Mouse (Mus musculus): ENCODE results near the gene Snn.

The Snn gene

GRCm38 (mm10) chr16:11043239-11043638 lies 17.5 kb upstream of the Snn start:
- in situ Hi-C loops (cut with MboI; ENCODE audit: unreplicated experiment in 2 of 2): loop anchor here in 1 of 2 experiments (5.0 kb wide), 1 partner anchor 49 kb away; no protein-coding TSS in a partner anchor

DNA sequence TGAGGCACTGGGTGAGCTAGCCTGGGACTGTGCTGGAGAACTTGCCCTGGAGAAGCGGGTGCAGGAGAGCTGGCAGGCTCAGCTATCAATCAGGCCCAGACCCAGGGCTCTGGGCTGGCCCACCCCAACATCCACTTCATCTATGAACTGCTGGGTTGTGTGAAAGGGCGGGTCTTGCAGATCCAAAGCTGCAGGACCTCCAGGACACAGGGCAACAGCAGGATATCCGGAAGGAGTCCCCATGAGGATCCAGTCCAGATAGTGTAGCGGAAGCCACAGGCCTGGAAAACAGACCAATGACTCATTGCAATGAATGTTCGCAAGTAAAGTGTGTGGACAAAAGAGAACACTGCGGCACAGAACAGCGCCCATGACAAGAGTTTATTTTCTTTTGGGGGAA lies 14.3 kb upstream of the Snn start:
- in situ Hi-C loops (cut with MboI; ENCODE audit: unreplicated experiment in 2 of 2): no loop called here

DNA sequence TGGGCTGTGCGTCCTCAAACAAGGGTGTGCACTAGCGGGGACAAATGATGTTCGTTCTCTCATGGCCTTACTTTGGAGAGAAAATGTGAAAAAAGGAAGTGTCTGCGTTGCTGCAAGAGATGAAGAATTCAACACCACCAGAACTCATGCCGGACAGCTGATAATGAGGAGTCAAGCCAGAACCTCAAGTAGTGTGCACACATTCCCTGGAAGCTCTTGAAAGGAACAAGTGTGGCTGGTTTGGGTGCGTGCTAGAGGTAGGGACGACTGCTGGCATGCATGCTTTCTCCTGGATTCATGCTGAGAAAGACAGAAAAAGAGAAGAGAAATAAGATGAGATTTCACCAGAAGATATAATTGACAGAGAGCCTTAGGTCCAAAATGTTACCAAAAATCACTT lies 13.6 kb upstream of the Snn start:
- in situ Hi-C loops (cut with MboI; ENCODE audit: unreplicated experiment in 2 of 2): no loop called here

DNA sequence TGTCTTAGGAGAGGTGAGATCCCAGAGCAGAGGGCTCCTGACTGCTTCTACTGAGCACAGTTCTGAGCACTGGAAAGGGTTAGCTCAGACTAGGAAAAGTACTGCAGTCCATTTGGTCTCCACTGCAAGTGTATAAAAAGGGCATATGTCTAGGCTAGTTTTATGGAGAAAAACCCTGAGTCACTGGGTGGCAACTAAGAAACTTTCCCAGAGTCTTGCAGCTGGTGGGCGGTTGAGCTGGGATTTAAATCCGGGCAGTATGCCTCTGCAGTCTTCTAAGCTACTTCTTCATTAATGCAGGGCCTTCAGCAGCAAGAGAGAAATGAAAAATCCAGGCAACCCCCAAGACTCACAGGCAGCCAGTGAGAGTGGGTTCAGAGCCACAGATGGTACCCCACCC lies 10.5 kb upstream of the Snn start:
- in situ Hi-C loops (cut with MboI; ENCODE audit: unreplicated experiment in 2 of 2): no loop called here

- in situ Hi-C loops (cut with MboI; ENCODE audit: unreplicated experiment in 2 of 2): no loop called here
Measured at GRCm38 (mm10) chr16:11051134-11051533, 9.6 kb upstream of the Snn start.

DNA sequence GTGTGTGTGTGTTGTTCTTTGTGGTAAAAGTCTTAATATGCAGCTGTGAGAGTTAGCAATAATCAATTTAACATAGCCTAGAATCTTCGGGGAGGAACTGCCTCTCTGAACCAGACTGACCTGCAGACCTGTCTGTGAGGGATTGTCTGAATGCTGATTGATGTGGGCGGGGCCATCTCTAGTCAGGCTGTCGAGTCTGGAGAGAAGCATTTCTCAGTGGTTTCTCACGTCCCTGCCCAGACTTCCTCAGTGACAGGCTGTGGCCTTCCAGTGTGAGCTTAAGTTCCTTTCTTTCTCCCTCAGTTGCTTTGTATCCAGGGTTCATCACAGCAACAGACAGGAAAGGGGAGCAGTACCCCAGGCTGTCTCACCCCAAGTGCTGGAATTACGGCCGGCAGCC lies 6.3 kb upstream of the Snn start:
- in situ Hi-C loops (cut with MboI; ENCODE audit: unreplicated experiment in 2 of 2): no loop called here

DNA sequence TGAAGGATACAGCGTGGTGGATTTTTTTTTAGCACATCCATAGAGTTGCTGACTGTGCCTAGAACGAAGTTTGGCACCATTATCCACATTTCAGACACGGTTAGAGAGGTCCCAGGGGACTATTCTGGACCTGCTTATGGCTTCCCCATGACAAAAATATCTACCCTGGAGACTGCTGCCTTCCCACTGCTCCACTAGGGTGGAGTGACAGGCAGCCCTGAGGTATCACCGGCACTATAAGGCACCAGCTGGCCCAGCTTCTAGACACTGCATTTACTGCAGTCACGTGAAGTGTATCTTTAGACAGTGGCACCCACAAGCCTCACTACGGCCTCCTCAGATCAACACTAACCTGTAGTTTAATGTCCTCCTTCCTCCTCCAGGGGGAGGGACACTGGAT lies 5.9 kb upstream of the Snn start:
- in situ Hi-C loops (cut with MboI; ENCODE audit: unreplicated experiment in 2 of 2): no loop called here

- in situ Hi-C loops (cut with MboI; ENCODE audit: unreplicated experiment in 2 of 2): no loop called here
Measured at GRCm38 (mm10) chr16:11055916-11056315, 4.8 kb upstream of the Snn start.

GRCm38 (mm10) chr16:11062794-11063721 lies 2.3 kb downstream of the Snn start:
- in situ Hi-C loops (cut with MboI; ENCODE audit: unreplicated experiment in 2 of 2): no loop called here

DNA sequence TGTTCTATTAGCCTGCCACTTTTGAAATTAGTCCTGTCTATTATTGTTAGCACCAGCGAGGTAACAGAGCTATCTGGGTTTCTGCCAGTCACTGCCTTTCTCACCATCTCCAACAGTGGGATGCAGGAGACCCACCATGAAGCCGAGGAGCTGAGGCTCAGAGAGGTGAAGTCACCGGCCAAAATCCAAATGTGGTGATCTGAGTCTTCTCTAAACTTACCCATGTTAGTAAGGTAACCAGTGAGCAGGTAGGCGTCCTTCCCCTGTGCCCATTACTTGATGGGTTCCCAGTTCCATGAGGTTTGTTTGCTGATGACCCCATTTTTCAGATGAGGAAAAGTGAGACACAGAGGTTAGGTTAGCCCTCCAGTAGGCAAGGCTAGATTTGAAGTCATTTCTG lies 3.6 kb downstream of the Snn start:
- in situ Hi-C loops (cut with MboI; ENCODE audit: unreplicated experiment in 2 of 2): no loop called here

DNA sequence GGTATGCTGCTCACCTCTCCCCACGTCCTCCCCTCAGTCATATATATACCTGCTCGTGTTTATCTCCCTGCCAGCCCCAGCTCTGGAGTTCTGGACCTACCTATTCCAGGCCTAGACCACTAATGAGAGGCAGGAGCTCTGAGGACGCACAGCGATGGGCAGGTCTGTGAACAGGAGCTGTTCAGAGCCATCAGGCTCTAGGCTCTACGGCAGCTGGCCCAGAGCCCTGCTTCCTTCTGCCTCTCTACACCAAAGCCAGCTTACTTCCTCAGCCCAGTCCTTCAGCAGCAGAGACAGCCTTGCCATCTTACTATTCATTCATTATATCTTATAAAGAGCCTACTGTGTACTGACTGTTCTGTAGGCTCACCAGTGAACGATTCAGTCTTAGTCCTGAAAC lies 4.0 kb downstream of the Snn start:
- in situ Hi-C loops (cut with MboI; ENCODE audit: unreplicated experiment in 2 of 2): no loop called here

GRCm38 (mm10) chr16:11065431-11065830 lies 4.7 kb downstream of the Snn start:
- in situ Hi-C loops (cut with MboI; ENCODE audit: unreplicated experiment in 2 of 2): no loop called here

DNA sequence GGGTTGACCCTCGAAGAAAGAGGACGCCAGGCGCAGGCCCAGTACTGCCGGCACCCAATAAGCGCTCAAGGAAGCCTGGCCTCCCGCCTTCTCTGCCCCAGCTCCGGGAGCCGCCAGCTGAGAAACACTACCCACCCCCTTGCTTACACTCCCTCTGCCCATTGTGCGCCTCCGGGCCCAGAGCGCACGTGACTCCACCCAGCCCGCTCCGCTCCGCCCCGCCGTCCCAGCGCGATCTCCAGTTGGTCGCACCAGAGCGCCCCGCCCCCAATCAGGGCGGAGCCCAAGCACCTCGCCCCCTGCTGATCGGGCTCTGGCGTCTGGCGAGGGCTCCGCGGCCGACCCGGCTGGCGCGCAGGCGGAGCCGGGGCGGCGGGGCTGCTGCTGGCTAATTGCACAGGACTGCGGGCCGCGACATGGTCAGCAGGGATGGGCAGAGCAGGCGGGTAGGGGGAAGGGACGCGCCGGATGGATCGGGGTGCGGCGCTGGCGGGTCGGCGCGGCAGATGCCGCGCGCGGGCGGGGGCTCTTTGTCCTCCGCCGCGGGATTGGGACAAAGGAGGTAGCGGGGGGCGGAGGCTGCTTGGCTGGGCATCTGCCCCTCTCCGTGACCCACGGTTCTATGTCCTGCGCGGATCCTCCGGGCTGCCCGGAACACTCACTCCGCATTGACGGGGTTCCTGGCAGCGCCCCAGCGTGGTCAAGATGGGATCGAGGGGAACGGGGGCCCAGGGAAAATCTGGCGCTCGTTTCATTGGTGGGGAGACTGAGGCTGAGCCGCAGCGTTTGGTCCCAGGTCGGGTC lies 5.5 kb downstream of the Snn start, which contains the start of gene Litaf:
Gene Litaf, minus strand, starts transcription at position 129 of the 804 bp plus-strand sequence.
- in situ Hi-C loops (cut with MboI; ENCODE audit: unreplicated experiment in 2 of 2): no loop called here

- in situ Hi-C loops (cut with MboI; ENCODE audit: unreplicated experiment in 2 of 2): no loop called here
Measured at GRCm38 (mm10) chr16:11066833-11067191, 6.1 kb downstream of the Snn start.

DNA sequence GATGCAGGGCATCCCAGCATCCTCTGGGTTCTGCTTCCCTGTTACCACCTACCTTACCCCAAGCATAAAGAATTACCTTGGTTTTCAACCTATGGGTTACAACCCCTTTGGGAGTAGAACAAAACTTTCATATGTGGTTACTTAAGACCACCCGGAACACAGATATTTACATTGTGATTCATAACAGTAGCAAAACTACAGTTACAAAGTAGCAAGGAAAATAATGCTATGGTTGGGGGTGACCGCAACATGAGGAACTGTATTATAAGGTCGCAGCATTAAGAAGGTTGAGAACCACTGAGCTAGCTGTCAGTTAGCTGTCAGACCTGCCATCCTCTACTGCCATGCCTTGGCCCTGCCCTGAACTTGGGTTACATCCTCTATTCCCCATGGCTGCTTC lies 7.9 kb downstream of the Snn start:
- in situ Hi-C loops (cut with MboI; ENCODE audit: unreplicated experiment in 2 of 2): no loop called here

DNA sequence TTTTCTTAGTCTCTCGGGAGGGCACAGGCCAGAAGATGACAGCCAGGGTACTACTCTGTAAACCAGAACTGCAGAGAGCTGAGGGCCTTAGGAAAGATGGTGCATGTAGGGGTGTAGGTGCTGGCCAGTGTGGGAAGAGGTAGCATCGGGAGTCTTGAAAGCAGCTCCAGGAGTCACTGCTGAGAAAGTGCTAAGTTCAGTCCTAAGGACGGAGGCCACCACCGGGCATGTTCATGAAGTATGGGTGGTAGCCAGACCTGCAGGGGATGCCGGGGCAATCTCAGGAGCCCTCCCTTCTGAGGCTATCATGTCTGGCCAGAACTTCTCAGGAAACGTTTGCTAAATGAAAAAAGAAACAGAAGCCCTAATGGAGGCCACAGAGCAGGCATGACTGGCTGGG lies 8.5 kb downstream of the Snn start:
- in situ Hi-C loops (cut with MboI; ENCODE audit: unreplicated experiment in 2 of 2): no loop called here

DNA sequence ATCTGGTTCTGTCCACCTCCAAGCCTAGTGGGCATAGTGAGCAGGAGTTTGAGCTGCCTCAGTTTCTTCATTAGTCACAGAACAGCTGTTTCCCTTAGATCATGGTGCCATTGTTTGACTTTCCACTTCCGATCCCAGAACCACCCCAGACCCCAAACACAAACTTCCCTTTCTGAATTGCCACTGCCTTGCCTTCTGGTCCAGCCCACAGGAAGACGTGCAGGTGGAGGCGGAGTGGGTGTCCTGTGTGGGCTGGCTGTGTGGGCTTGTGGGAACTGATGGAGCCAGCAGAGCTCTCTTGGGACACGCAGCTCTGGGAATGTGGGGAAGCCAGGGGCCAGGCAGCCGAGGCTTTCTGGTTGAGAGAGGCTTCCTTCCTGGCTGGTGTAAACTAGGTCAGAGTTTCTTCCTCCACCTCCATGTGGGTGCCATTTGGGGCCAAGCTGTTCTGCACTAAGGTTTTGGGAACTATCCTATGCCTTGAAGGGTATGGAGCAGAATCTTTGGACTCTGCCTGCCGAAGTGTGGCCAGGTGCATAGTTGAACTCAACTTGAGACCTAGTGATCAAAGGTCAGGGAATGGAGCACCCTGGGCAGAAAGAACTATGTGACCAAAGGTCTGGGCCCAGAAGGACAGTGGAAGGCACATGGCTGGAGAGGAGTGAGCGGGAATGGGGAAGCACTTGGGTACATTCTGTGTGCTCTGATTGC lies 9.1 kb downstream of the Snn start:
- in situ Hi-C loops (cut with MboI; ENCODE audit: unreplicated experiment in 2 of 2): no loop called here

GRCm38 (mm10) chr16:11071176-11071575 lies 10.4 kb downstream of the Snn start:
- in situ Hi-C loops (cut with MboI; ENCODE audit: unreplicated experiment in 2 of 2): no loop called here

DNA sequence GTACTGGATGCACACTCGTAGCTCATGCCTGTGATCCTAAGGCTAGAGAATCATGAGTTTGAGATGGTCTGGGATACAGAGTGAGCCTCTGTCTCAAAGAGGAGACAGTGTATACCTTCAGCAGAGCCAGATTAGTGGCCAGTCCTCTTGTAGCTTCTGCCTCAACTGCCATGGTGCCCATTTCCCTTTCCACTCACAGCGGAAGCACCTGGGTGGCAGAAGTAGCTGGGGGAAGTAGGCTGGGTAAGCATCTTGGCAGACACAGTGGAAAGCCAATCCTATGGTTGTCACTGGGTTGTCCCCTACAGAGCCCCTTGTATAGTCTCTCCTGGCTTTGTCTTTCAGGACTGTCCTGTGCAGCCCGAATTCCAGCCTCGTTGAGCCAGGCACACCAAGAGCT lies 11.1 kb downstream of the Snn start:
- in situ Hi-C loops (cut with MboI; ENCODE audit: unreplicated experiment in 2 of 2): no loop called here

- in situ Hi-C loops (cut with MboI; ENCODE audit: unreplicated experiment in 2 of 2): no loop called here
Measured at GRCm38 (mm10) chr16:11072454-11072853, 11.7 kb downstream of the Snn start.

GRCm38 (mm10) chr16:11073060-11073459 lies 12.3 kb downstream of the Snn start:
- in situ Hi-C loops (cut with MboI; ENCODE audit: unreplicated experiment in 2 of 2): no loop called here

Measured in v-Abl transformed pro-B cells (cell line).